Mouse (Mus musculus): Measurements from ENCODE around the gene Calhm4. TPM values are rescaled to one million over a fixed set of nuclear protein-coding genes. Genes with fewer than 3 reads are reported as not detected.

Gene Calhm4
- not detected in 2 replicates for polyA plus RNA-seq (2014; fragmentation: Nextera tagmentation; extraction: Ambion mirVana)

DNA sequence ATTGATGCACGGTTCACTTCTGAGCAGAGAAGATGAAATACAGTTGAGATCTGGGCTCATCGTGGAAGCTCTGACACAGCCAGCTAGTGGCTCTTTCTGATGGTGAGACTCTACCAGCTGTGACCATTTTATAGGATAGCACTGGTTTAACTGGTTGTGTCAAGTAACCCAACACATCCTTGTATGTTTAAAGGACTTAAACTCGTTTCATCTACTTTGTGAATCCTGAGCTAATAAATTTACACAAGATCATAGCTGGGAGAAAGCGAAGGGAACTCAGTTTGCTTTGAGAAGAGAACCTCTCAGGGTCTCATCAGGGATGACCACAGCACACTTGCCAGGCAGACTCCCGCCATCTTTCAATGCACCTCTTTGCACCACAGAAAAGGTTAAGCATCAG, at the start of gene Calhm4:
TSS of gene Calhm4 (minus strand) at position 101 of the 400 bp plus-strand sequence.
- WGBS: 87% methylated on average over 5 of the region's 5 CpGs
- Histone ChIP-seq H3K4me2 (ENCODE audit: low read length) (no peak within 1 kb of the TSS), H3K36me3 (ENCODE audit: control insufficient read depth, insufficient read depth, low read length) (no peaks in the 10 kb centered on the region), H3K27me3 (ENCODE audit: control insufficient read depth, insufficient read depth, low read length) (no peaks in the 10 kb centered on the region), H3K9me3 (ENCODE audit: control insufficient read depth, low read length) (no peaks in the 10 kb centered on the region), H3K4me3 (replicated peaks; ENCODE audit: low read depth, low read length) (no peak within 1 kb of the TSS), H3K27ac (replicated peaks; ENCODE audit: low read depth, low read length) (no peak within 1 kb of the TSS), H3K9ac (replicated peaks; ENCODE audit: low read length) (no peak within 1 kb of the TSS), H3K4me1 (ENCODE audit: control insufficient read depth, insufficient read depth, low read length) (no peaks in the 10 kb centered on the region)
- ATAC-seq (ENCODE audit: low FRiP score, low TSS enrichment): no peak
- DNase-seq: no peak

DNA sequence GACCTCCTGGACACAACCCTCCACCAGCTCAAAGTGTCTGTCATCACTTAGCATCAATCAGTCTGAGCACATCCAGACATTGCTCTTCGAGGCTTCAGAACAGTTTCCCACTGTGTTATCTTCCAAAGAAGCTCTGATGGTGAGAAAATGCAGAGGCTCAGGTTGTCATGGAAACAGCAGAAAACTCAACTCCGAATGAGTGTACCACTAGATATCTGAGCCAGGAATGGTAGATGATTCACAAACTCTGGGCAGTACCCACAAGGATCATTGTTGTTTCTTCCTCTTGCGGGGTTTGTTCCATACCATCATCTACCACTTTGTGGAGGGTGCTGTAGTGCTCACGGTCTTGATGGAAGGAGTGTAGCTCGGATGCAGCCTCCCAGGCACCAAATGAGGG, 47.8 kb upstream of the Calhm4 start:
- Histone ChIP-seq H3K4me3 (replicated peaks; ENCODE audit: low read depth, low read length) (no peak overlapping the region), H3K4me1 (ENCODE audit: control insufficient read depth, insufficient read depth, low read length) (no peaks in the 10 kb centered on the region; the same call in 1 of the 2 replicates), H3K9ac (replicated peaks; ENCODE audit: low read length) (no peak overlapping the region), H3K4me2 (ENCODE audit: low read length) (no peak overlapping the region), H3K9me3 (ENCODE audit: control insufficient read depth, low read length) (no peaks in the 10 kb centered on the region), H3K27ac (replicated peaks; ENCODE audit: low read depth, low read length) (no peak overlapping the region), H3K36me3 (ENCODE audit: control insufficient read depth, insufficient read depth, low read length) (no peaks in the 10 kb centered on the region), H3K27me3 (ENCODE audit: control insufficient read depth, insufficient read depth, low read length) (no peaks in the 10 kb centered on the region)
- 73% methylated on average over 5 of the region's 5 CpGs for WGBS
- ATAC-seq (ENCODE audit: low FRiP score, low TSS enrichment) (no peak), DNase-seq (no peak)

DNA sequence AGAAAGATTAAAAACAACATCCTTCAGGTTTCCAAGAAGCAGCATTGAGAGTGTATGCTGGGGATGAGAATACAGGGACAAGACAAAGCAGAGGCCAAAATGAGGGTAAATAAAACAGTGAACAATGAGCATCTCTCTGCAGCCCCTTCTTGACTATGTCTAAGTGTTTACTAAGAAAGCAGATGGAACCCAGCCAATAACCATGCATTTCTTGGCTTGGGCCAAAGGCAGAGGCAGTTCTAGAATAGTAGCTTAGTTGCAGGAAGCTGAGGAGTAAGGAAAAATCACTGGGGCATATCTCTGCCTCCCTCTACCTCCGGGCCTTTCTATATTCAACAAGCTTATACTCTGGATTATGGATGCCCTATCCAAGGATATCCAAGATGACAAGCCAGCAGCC, 46.4 kb upstream of the Calhm4 start:
- Histone ChIP-seq H3K9ac (replicated peaks; ENCODE audit: low read length) (no peak overlapping the region), H3K4me1 (ENCODE audit: control insufficient read depth, insufficient read depth, low read length) (no peaks in the 10 kb centered on the region), H3K4me2 (ENCODE audit: low read length) (no peak overlapping the region), H3K27me3 (ENCODE audit: control insufficient read depth, insufficient read depth, low read length) (no peaks in the 10 kb centered on the region), H3K36me3 (ENCODE audit: control insufficient read depth, insufficient read depth, low read length) (no peaks in the 10 kb centered on the region), H3K27ac (replicated peaks; ENCODE audit: low read depth, low read length) (no peak overlapping the region), H3K4me3 (replicated peaks; ENCODE audit: low read depth, low read length) (no peak overlapping the region), H3K9me3 (ENCODE audit: control insufficient read depth, low read length) (no peaks in the 10 kb centered on the region)
- no peak for ATAC-seq (ENCODE audit: low FRiP score, low TSS enrichment)
- 79% methylated on average over 1 of the region's 1 CpGs for WGBS
- DNase-seq: no peak

DNA sequence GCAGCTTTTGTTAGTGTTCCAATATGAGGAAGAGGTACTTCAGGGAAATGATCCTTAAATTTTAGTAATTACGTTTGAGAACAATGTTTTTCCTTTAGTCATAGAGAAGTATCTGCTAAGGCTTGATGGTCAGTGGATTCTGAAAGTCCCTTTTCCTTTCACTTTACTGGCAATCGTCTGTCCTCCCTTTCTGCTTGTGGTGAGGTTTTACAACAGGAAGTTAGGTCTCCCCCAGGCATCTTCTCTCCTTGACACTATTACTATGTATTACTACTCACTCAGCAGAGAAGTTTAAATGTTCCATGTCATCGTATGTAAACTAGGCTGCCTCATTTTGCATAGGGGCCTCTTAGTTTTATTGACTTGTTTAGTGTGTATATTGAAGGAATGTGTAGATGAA, 45.4 kb upstream of the Calhm4 start:
- Histone ChIP-seq H3K4me3 (replicated peaks; ENCODE audit: low read depth, low read length) (no peak overlapping the region), H3K27me3 (ENCODE audit: control insufficient read depth, insufficient read depth, low read length) (no peaks in the 10 kb centered on the region), H3K9ac (replicated peaks; ENCODE audit: low read length) (no peak overlapping the region), H3K27ac (replicated peaks; ENCODE audit: low read depth, low read length) (no peak overlapping the region), H3K9me3 (ENCODE audit: control insufficient read depth, low read length) (no peaks in the 10 kb centered on the region), H3K4me1 (ENCODE audit: control insufficient read depth, insufficient read depth, low read length) (no peaks in the 10 kb centered on the region), H3K36me3 (ENCODE audit: control insufficient read depth, insufficient read depth, low read length) (no peaks in the 10 kb centered on the region), H3K4me2 (ENCODE audit: low read length) (no peak overlapping the region)
- WGBS: 87% methylated on average over 3 of the region's 3 CpGs
- ATAC-seq (ENCODE audit: low FRiP score, low TSS enrichment) (no peak), DNase-seq (no peak)

DNA sequence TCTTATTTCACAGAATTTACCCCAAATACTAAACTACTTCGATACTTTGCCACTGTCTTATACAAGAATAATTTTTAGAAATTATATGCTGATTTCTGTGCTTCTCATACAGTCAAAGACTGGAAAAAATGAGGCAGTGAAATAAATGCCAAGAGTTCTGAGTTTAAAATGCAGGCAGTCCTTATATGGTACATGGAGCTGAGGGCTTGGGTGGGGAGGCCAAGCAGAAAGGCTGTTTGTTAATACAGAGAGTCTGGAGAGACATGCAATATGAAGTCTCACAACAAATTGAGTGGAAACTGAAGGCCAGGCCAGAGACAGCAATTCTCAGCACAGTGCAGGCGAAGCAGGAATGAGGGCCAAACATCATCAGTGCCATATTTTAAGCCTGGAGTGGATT, 44.4 kb upstream of the Calhm4 start:
- no peak overlapping the region for H3K27ac ChIP-seq (replicated peaks; ENCODE audit: low read depth, low read length)
- ATAC-seq (ENCODE audit: low FRiP score, low TSS enrichment): no peak
- DNase-seq: no peak

DNA sequence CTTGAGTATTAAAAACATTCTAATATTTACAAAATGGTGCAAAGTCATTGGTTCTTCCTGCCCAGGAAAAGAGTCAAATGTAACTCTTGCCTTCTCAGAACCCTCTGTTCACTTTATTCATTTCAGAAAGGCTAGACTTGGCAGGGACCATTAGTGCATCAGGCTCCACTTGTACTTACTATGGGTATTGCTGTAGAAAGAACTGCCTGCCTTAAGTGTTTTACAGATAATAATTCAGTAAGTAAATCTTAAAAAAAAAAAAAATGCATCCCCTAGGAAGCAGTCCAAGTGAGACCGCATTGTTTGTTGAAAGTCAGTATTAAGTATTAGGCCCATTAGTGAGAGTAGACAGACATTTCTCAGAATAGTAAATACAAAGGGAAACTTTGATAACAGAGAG, 42.4 kb upstream of the Calhm4 start:
- 90% methylated on average over 1 of the region's 1 CpGs for WGBS
- no peak overlapping the region for H3K4me3 ChIP-seq (replicated peaks; ENCODE audit: low read depth, low read length)
- H3K9ac ChIP-seq (replicated peaks; ENCODE audit: low read length): no peak overlapping the region
- no peaks in the 10 kb centered on the region for H3K4me1 ChIP-seq (ENCODE audit: control insufficient read depth, insufficient read depth, low read length)
- H3K27ac ChIP-seq (replicated peaks; ENCODE audit: low read depth, low read length): no peak overlapping the region
- no peaks in the 10 kb centered on the region for H3K9me3 ChIP-seq (ENCODE audit: control insufficient read depth, low read length)
- no peak for ATAC-seq (ENCODE audit: low FRiP score, low TSS enrichment)
- DNase-seq: no peak
- H3K36me3 ChIP-seq (ENCODE audit: control insufficient read depth, insufficient read depth, low read length): no peaks in the 10 kb centered on the region
- no peaks in the 10 kb centered on the region for H3K27me3 ChIP-seq (ENCODE audit: control insufficient read depth, insufficient read depth, low read length)
- H3K4me2 ChIP-seq (ENCODE audit: low read length): no peak overlapping the region

More for the DNA sequence above, 44.4 kb upstream of the Calhm4 start:
- no peaks in the 10 kb centered on the region for H3K36me3 ChIP-seq (ENCODE audit: control insufficient read depth, insufficient read depth, low read length)
- H3K9ac ChIP-seq (replicated peaks; ENCODE audit: low read length): no peak overlapping the region
- H3K4me3 ChIP-seq (replicated peaks; ENCODE audit: low read depth, low read length): no peak overlapping the region
- H3K4me2 ChIP-seq (ENCODE audit: low read length): no peak overlapping the region
- no peaks in the 10 kb centered on the region for H3K9me3 ChIP-seq (ENCODE audit: control insufficient read depth, low read length)
- no peaks in the 10 kb centered on the region for H3K27me3 ChIP-seq (ENCODE audit: control insufficient read depth, insufficient read depth, low read length)
- 85% methylated on average over 2 of the region's 2 CpGs for WGBS
- H3K4me1 ChIP-seq (ENCODE audit: control insufficient read depth, insufficient read depth, low read length): no peaks in the 10 kb centered on the region

DNA sequence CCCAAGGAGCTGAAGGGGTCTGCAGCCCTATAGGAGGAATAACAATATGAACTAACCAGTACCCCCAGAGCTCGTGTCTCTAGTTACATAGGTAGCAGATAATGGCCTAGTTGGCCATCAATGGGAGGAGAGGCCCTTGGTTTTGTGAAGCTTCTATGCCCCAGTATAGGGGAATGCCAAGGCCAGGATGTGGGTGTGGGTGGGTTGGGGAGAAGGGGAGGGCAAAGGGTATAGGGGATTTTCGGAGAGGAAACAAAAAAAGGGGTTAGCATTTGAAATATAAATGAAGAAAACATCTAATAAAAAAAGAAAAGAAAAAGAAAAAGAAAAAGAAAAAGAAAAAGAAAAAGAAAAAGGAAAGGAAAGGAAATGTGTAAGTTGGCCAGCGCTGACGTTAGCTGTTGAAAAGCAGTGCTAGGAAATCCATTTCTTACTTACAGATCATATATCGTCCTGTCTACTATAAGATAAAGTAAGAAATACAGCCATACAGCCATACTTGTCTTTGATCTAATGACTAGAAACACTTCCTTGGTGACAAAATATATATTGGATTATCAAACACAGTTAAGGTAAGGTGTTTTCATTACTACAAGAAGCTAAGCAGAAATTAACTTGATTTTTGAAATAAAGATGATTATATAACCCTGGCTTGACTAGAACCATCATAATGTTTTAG, 30.6 kb upstream of the Calhm4 start:
- no peaks in the 10 kb centered on the region for H3K27me3 ChIP-seq (ENCODE audit: control insufficient read depth, insufficient read depth, low read length)
- no peaks in the 10 kb centered on the region for H3K4me1 ChIP-seq (ENCODE audit: control insufficient read depth, insufficient read depth, low read length)
- H3K4me3 ChIP-seq (replicated peaks; ENCODE audit: low read depth, low read length): no peak overlapping the region
- ATAC-seq (ENCODE audit: low FRiP score, low TSS enrichment) (no peak), DNase-seq (no peak)
- H3K9me3 ChIP-seq (ENCODE audit: control insufficient read depth, low read length): no peaks in the 10 kb centered on the region
- H3K9ac ChIP-seq (replicated peaks; ENCODE audit: low read length): no peak overlapping the region
- H3K4me2 ChIP-seq (ENCODE audit: low read length): no peak overlapping the region
- H3K27ac ChIP-seq (replicated peaks; ENCODE audit: low read depth, low read length): no peak overlapping the region
- 90% methylated on average over 5 of the region's 5 CpGs for WGBS
- no peaks in the 10 kb centered on the region for H3K36me3 ChIP-seq (ENCODE audit: control insufficient read depth, insufficient read depth, low read length)

DNA sequence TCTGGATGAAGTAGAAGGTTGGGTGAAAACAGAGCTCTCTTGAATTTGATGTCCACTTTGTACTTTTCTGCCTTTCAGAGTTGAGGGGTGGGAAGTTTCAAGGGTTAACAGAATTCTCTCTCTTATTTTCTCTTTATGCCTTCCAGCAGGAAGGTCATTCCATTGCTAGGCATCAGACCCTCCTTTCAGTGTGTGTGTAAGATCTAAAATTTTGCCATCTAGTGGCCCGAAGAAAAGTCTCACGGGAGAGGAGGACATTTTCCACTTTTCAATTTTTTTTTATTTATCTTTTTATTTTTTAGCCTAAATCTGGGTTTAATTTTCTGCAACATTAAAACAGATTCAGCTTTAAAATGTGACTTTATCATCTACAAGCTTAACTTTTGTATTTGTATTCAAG, 27.5 kb upstream of the Calhm4 start:
- Histone ChIP-seq H3K4me1 (ENCODE audit: control insufficient read depth, insufficient read depth, low read length) (no peaks in the 10 kb centered on the region), H3K4me3 (replicated peaks; ENCODE audit: low read depth, low read length) (no peak overlapping the region), H3K27ac (replicated peaks; ENCODE audit: low read depth, low read length) (no peak overlapping the region), H3K4me2 (ENCODE audit: low read length) (no peak overlapping the region), H3K9me3 (ENCODE audit: control insufficient read depth, low read length) (no peaks in the 10 kb centered on the region), H3K9ac (replicated peaks; ENCODE audit: low read length) (no peak overlapping the region), H3K27me3 (ENCODE audit: control insufficient read depth, insufficient read depth, low read length) (no peaks in the 10 kb centered on the region), H3K36me3 (ENCODE audit: control insufficient read depth, insufficient read depth, low read length) (no peaks in the 10 kb centered on the region)
- 82% methylated on average over 2 of the region's 2 CpGs for WGBS
- ATAC-seq (ENCODE audit: low FRiP score, low TSS enrichment) (no peak), DNase-seq (no peak)

DNA sequence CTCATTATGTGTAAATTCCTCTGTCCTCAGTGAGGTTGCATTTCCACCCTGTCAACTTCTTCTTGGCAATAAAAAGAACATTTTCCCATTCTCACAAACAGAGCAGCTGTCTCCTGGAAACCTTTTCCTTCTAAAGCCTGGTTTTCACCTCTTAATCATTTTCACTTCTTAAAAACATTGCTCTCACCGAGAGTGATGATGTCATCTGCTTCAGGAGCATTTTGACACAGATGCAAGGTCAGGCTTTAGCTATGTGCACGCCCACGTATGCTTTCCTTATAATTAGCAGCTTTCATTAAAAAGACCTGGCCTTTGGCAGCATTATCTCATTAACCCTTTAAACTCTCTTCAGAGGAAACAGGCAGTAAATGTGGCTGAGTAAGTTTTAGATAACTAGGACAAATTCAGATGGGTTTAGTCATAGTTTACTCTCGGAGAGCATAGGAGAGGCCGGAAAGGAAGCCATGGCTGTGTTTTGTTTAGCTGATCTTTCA, 26.9 kb upstream of the Calhm4 start:
- Histone ChIP-seq H3K4me1 (ENCODE audit: control insufficient read depth, insufficient read depth, low read length) (no peaks in the 10 kb centered on the region), H3K9ac (replicated peaks; ENCODE audit: low read length) (no peak overlapping the region), H3K4me3 (replicated peaks; ENCODE audit: low read depth, low read length) (no peak overlapping the region), H3K27ac (replicated peaks; ENCODE audit: low read depth, low read length) (no peak overlapping the region), H3K36me3 (ENCODE audit: control insufficient read depth, insufficient read depth, low read length) (no peaks in the 10 kb centered on the region), H3K9me3 (ENCODE audit: control insufficient read depth, low read length) (no peaks in the 10 kb centered on the region), H3K27me3 (ENCODE audit: control insufficient read depth, insufficient read depth, low read length) (no peaks in the 10 kb centered on the region), H3K4me2 (ENCODE audit: low read length) (no peak overlapping the region)
- WGBS: 68% methylated on average over 5 of the region's 5 CpGs
- ATAC-seq (ENCODE audit: low FRiP score, low TSS enrichment) (no peak), DNase-seq (no peak)
